Mouse (Mus musculus) layer of hippocampus, postnatal 10 days (tissue): ENCODE results near the gene Cep128. TPM values are rescaled to one million over a fixed set of nuclear protein-coding genes. Genes with fewer than 3 reads are reported as not detected.

Source experiments
- DNase-seq, 2 experiments: peaks; one replicate each; pipeline ENCODE4 v3.0.0; 2021; ENCODE audit warnings: low spot score in 2 of 2
- microRNA-seq, 2 experiments: library from miRNA; unstranded; fragments of <30 nt; microRNA quantifications; one replicate each; pipeline ENCODE4 v1.2.0; 2021
- total RNA-seq, 2 experiments: library from RNA; stranded (reverse); gene quantifications; 2 replicates each; pipeline ENCODE4 v1.2.3; 2021

Gene Cep128
- total RNA-seq, 2 experiments from 2014 or later: 5.7 to 7.8 TPM

- no peak for DNase-seq
Observed at GRCm38 (mm10) chr12:90975429-90975828, 408.8 kb downstream of the Cep128 start.

GRCm38 (mm10) chr12:90971156-90971555 is 413.1 kb downstream of the Cep128 start:
- DNase-seq: no peak

- DNase-seq: no peak
Observed at GRCm38 (mm10) chr12:90961386-90962017, 422.7 kb downstream of the Cep128 start.

- DNase-seq: no peak
Observed at GRCm38 (mm10) chr12:90954740-90955473, 429.3 kb downstream of the Cep128 start.

Small RNA genes within 50 kb of the gene (microRNA-seq; reads per million reads assigned to microRNA genes)
- gene Gm44370: 0 reads per million in 2 experiments

Other genes starting within 250 kb of the Cep128 start
- under 1 TPM; 0.25 to 0.75 TPM for gene Tshr, start 154 bp upstream of the Cep128 start, total RNA-seq
- gene Gtf2a1, start 206.1 kb upstream of the Cep128 start, total RNA-seq: 10 to 100 TPM; 42.1 to 50.1 TPM